Mouse (Mus musculus) midbrain, postnatal 0 days (tissue): ENCODE results near the gene Atad5. TPM values are rescaled to one million over a fixed set of nuclear protein-coding genes. Genes with fewer than 3 reads are reported as not detected.
A peak's percentile ranks its signal among the peaks of the same experiment; 100 is the strongest.
"Not testable (repeated sequence)": the region's sequence is repeated elsewhere in the genome, so short reads cannot be mapped to it uniquely, and the experiment has no call there.

ENCODE experiments used
- ATAC-seq: fragments of 200-750 bp; cut with Nextera tagmentation; 2 replicates; pipeline ENCODE4 v1.8.0; 2017; ENCODE audit warnings: moderate number of reproducible peaks, mild to moderate bottlenecking, moderate TSS enrichment, moderate library complexity; ENCODE audit not compliant: low FRiP score
- DNase-seq: peaks from one replicate; pipeline ENCODE4 v3.0.0-alpha.2; 2015; ENCODE audit warnings: low spot score
- H3K27ac ChIP-seq: fragments of 300-500 bp; sonication (generic); 2 replicates; pipeline ENCODE4 v1.5.1; 2014; ENCODE audit warnings: low read depth, mild to moderate bottlenecking, low read length, mixed read lengths
- H3K27me3 ChIP-seq: fragments of 300-500 bp; sonication (generic); 2 replicates; pipeline ENCODE4 v1.6.1; 2014; ENCODE audit warnings: low read length, control low read depth, mixed read lengths; ENCODE audit not compliant: insufficient read depth
- H3K36me3 ChIP-seq: fragments of 300-500 bp; sonication (generic); 2 replicates; pipeline ENCODE4 v1.6.1; 2014; ENCODE audit warnings: low read length, control low read depth, mixed read lengths; ENCODE audit not compliant: insufficient read depth
- H3K4me1 ChIP-seq: fragments of 300-500 bp; sonication (generic); 2 replicates; pipeline ENCODE4 v1.6.1; 2014; ENCODE audit warnings: mild to moderate bottlenecking, control low read depth, antibody characterized with exemption, low read length, mixed read lengths; ENCODE audit not compliant: insufficient read depth
- H3K4me2 ChIP-seq: fragments of 300-500 bp; sonication (generic); 2 replicates; pipeline ENCODE4 v1.6.1; 2014; ENCODE audit warnings: low read depth, mild to moderate bottlenecking, low read length, mixed read lengths; ENCODE audit not compliant: poor library complexity, severe bottlenecking
- H3K4me3 ChIP-seq: fragments of 300-500 bp; sonication (generic); 2 replicates; pipeline ENCODE4 v1.5.1; 2014; ENCODE audit warnings: low read depth, mild to moderate bottlenecking, low read length, moderate library complexity
- H3K9ac ChIP-seq: fragments of 300-500 bp; sonication (generic); replicated peaks from 2 replicates; pipeline ENCODE4 v1.6.1; 2014; ENCODE audit warnings: mild to moderate bottlenecking, low read length, moderate library complexity, mixed read lengths; ENCODE audit not compliant: poor library complexity, severe bottlenecking
- H3K9me3 ChIP-seq: fragments of 300-500 bp; sonication (generic); 2 replicates; pipeline ENCODE4 v1.6.1; 2016; ENCODE audit warnings: low read length, control low read depth
- CTCF ChIP-seq: IDR thresholded peaks from 2 replicates; pipeline ENCODE4 v1.5.1; 2016; ENCODE audit warnings: antibody characterized with exemption, mild to moderate bottlenecking
- WGBS: fragments of 180-500 bp; shearing (Covaris S2); extraction: QIAGEN DNeasy Blood & Tissue Kit; methylation state at CpG from one replicate; pipeline ENCODE4 v1.1.7; 2014; 5-methylcytosine and 5-hydroxymethylcytosine counted together
- polyA plus RNA-seq: library from polyadenylated mRNA; unstranded; fragments of >200 nt; fragmentation: Nextera tagmentation; extraction: Ambion mirVana; gene quantifications from 2 replicates; pipeline ENCODE4 v1.2.1, GENCODE M21; 2015
- total RNA-seq: library from RNA; depleted of rRNA; stranded (reverse); fragments of >200 nt; gene quantifications from 2 replicates; pipeline ENCODE4 v1.2.3, GENCODE M21; 2014

The Atad5 gene
- total and polyA plus RNA-seq, 2 experiments from 2014 or later = 3.3 to 5.6 TPM

DNA sequence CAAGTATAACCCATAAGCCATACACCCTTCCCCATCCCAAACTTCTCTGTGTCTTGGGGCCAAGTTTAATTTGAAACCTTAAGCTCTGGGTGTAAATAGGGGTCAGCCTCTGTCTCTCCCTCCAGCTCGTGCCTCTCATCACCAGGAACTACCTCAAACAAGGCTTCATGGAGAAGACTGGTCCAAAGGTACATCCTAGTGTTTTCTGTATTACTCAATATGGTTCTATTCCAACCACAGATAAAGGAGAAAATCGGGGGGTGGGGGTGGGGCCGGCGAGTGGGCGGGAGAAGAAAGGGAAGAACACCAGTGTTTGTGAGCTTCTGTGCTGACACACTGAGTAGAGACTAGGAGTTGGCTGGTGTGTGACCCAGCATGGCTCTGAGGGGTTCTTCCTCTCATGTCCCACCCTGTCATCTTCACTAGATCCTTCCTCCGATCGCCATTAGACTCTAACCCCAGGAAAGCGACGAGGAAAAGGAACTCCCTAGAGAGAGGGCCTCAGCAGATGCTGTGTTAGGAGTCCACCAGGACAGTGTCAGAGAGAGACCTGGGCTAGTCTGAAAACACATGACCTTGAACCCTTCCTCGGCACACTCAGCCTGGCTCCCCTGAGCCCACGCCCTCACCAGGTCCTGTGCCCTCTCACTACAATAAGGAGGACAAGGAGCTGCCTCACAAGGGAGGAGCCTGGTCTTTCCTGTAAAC, 84.9 kb downstream of the Atad5 start:
- Histone ChIP-seq H3K9me3 (no peaks in the 10 kb centered on the region), H3K9ac (no peak overlapping the region), H3K4me3 (no peak overlapping the region), H3K4me2 (no peak overlapping the region), H3K27ac (no peak overlapping the region), H3K27me3 (no peaks in the 10 kb centered on the region), H3K36me3 (no peaks in the 10 kb centered on the region), H3K4me1 (no peaks in the 10 kb centered on the region)
- no peak for TF ChIP-seq CTCF
- WGBS = 83% methylated on average over 11 of the region's 11 CpGs
- ATAC-seq (no peak), DNase-seq (no peak)

DNA sequence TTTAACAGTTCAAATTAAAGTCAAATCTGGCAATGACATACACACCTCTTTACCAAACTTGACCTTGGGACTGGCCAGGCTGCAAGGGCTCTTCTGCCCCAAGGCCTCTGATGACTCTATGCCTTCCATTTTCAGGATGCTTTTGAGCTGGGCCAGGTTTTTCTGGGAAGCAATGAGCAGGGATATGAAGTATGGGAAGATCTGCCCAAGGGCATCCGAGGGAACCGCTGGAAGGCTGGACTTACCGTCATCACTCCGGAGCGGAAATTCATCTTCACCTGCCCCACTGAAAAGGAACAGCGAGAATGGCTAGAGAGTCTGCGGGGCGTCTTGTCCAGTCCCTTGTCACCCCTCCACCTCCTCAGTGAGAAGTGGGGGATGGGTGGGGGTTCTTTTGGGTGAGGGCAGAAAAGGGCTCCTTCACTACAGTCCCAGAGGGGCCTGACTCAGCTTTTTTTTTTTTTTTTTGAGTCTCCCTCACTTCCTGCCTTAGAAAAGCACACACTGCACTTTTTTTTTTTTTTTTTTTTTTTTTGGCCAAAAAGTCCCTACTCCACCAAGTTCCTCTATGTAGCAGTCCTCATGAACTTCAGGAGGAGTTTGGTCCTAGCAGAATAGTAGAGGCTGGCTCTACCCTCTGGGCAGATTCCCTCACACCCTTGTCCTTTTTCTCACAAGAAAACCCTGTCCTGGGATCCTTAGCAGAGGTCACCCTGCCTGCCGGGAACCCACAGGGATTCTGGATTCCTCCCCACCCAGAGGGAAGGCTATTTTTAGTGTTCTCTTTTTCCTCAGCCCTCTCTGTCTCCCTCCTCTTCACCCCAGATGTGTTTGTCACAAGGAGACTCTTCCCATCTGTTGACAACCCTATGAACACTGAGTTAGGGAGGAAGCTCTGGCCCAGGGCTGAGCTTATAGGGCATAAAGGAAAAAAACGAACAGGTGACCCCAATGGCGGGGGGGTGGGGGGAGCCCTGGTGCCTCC, 88.0 kb downstream of the Atad5 start:
- 78% methylated on average over 11 of the region's 11 CpGs for WGBS

GRCm38 (mm10) chr11:80178316-80178715, 89.1 kb downstream of the Atad5 start:
- no peak for TF ChIP-seq CTCF
- no peaks in the 10 kb centered on the region for H3K9me3 ChIP-seq
- ATAC-seq (no peak), DNase-seq (no peak)
- no peaks in the 10 kb centered on the region for H3K4me1 ChIP-seq
- no peaks in the 10 kb centered on the region for H3K27me3 ChIP-seq
- H3K4me3 ChIP-seq = no peak overlapping the region
- H3K36me3 ChIP-seq = no peaks in the 10 kb centered on the region
- 80% methylated on average over 8 of the region's 8 CpGs for whole genome bisulfite sequencing
- H3K27ac ChIP-seq = no peak overlapping the region
- no peak overlapping the region for H3K4me2 ChIP-seq
- H3K9ac ChIP-seq = no peak overlapping the region

More for the DNA sequence above, 88.0 kb downstream of the Atad5 start:
- Histone ChIP-seq H3K4me3 (no peak overlapping the region), H3K36me3 (no peaks in the 10 kb centered on the region), H3K27me3 (no peaks in the 10 kb centered on the region), H3K4me2 (no peak overlapping the region), H3K9me3 (no peaks in the 10 kb centered on the region), H3K9ac (no peak overlapping the region), H3K27ac (no peak overlapping the region), H3K4me1 (no peaks in the 10 kb centered on the region)
- ATAC-seq (no peak), DNase-seq (no peak)
- TF ChIP-seq CTCF = no peak

DNA sequence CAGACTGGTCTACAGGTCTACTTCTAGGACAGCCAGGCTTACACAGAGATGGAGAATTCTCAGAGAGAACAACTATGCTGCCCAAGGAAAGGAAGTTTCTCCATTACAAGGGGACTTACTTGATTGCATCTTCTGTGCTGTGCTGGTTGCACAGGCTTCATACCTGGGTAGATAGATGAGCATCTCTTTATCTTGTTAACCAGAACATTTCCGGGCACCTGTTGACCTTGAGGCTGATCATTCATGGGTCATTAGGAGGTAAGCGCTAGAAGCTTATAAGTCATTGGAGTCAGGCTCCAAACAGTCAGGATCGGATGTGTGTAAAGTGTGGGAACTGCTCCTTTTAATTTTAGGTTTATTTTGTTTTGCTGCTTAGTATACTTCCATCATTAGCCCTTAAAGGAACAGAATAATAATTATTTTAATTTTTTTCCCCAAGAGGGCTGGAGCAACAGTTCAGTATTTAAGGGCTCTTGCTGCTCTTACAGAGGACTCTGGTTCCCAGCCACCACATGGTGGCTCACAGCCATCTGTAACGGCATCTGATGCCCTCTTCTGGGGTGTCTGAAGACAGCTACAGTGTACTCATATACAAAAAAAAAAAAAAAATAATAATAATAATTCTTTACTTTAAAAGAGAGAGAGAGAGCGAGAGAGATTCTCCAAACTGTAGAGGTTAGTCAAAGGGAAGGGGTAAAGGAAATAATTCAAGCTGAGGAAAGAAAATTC, 92.0 kb downstream of the Atad5 start:
- ATAC-seq = no peak
- H3K9me3 ChIP-seq = no peaks in the 10 kb centered on the region
- 75% methylated on average over 5 of the region's 5 CpGs for WGBS
- TF ChIP-seq CTCF = 0 out of 2 replicates have a peak, but pooled peaks have one; percentile 2
- DNase-seq = no peak
- H3K36me3 ChIP-seq = no peaks in the 10 kb centered on the region
- H3K27me3 ChIP-seq = no peaks in the 10 kb centered on the region
- H3K27ac ChIP-seq = no peak overlapping the region
- H3K9ac ChIP-seq = no peak overlapping the region
- H3K4me3 ChIP-seq = no peak overlapping the region
- no peaks in the 10 kb centered on the region for H3K4me1 ChIP-seq
- no peak overlapping the region for H3K4me2 ChIP-seq

- H3K9me3 ChIP-seq = not testable (repeated sequence)
These were observed 94.0 kb downstream of the Atad5 start for GRCm38 (mm10) chr11:80183054-80183704.

More at GRCm38 (mm10) chr11:80183054-80183704, 94.0 kb downstream of the Atad5 start:
- H3K27ac ChIP-seq, H3K4me1 ChIP-seq, DNase-seq, H3K36me3 ChIP-seq, ATAC-seq, H3K27me3 ChIP-seq: not testable (repeated sequence)
- H3K4me3 ChIP-seq = peak overlapping the region; percentile 40
- 47% methylated on average over 12 of the region's 12 CpGs for WGBS
- peak overlapping the region; percentile 52 for H3K4me2 ChIP-seq
- H3K9ac ChIP-seq = peak overlapping the region; percentile 45
- peak; percentile 44 for TF ChIP-seq CTCF
